Comparison of ENCODE assay signal across 21 mouse cellular contexts in the genomic region with DNA sequence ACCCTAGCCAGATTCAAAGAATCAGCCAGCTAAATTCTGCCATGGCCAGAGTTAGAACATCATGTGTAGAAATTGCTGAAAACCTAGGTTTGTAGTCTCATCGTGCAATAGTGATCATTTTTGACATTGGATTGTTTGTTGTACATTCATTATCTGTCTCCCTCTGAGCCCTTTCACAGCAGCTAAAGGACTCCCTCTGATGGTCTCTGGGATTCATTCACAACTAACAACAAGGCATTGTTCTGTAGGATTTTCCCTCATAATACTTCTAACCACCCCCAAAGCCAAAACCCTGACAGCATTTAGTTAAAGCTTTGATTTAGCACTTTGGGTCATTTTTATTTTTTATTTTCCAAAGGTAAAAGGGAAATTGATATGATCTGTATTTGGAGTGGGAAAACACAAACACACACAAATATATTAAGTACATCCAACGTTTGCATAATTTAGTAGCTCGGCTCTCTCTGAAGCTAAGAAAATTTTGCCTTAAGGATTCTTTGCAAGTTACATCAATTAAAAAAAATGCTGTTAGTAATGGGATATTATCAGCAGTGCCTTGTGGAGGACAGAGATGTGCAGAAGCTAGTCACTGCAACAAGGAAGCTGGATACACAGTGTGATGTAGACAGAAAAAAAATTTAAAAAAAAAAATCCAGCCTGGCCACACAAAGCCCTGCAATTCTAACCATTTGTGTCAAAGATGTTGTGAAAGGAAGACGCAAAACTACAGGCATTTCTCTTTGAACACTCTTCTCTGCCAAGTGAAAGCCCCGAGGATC.
DNase-seq lines count a peak whose midpoint lies in the region; ATAC-seq lines count a peak whose summit lies in the region.
"Had no signal": no experiment of that assay in that cellular context is flagged by ENCODE, and none has a peak within 500 bp of the region (broad histone marks: within the 10 kb centered on the region; RNA-seq: fewer than 3 reads in every experiment).

No protein-coding gene starts in this region.

- no peak overlapping the region for H3K4me3 ChIP-seq in hindbrain, embryonic 14.5 days (replicated peaks; ENCODE audit: low read length)
- H3K4me3 ChIP-seq in midbrain, embryonic 15.5 days: no peak overlapping the region
- H3K4me3 ChIP-seq: embryonic facial prominence, embryonic 12.5 days; heart, embryonic 12.5 days; limb, embryonic 15.5 days; neural tube, embryonic 12.5 days had no signal

- H3K27ac ChIP-seq in hindbrain, embryonic 14.5 days: peak overlapping the region; percentile 59
- H3K27ac ChIP-seq in midbrain, embryonic 15.5 days: peak overlapping the region; percentile 54
- H3K27ac ChIP-seq: embryonic facial prominence, embryonic 12.5 days; limb, embryonic 15.5 days; neural tube, embryonic 12.5 days had no signal

- H3K36me3 ChIP-seq in hindbrain, embryonic 14.5 days (replicated peaks; ENCODE audit: control insufficient read depth, insufficient read depth): no peaks in the 10 kb centered on the region
- no peaks in the 10 kb centered on the region for H3K36me3 ChIP-seq in midbrain, embryonic 15.5 days (replicated peaks)
- H3K36me3 ChIP-seq: embryonic facial prominence, embryonic 12.5 days; G1E; heart, embryonic 12.5 days; limb, embryonic 15.5 days; neural tube, embryonic 12.5 days had no signal

- no peak overlapping the region for H3K4me2 ChIP-seq in hindbrain, embryonic 14.5 days (replicated peaks)
- no peak overlapping the region for H3K4me2 ChIP-seq in midbrain, embryonic 15.5 days
- H3K4me2 ChIP-seq: embryonic facial prominence, embryonic 12.5 days; heart, embryonic 12.5 days; limb, embryonic 15.5 days; neural tube, embryonic 12.5 days had no signal

- H3K4me1 ChIP-seq in hindbrain, embryonic 14.5 days (replicated peaks; ENCODE audit: control insufficient read depth, insufficient read depth, low read length): peaks cover 2% of the 10 kb centered on the region; the same call in 1 of the 2 replicates
- H3K4me1 ChIP-seq in midbrain, embryonic 15.5 days: no peaks in the 10 kb centered on the region
- H3K4me1 ChIP-seq: embryonic facial prominence, embryonic 12.5 days; heart, embryonic 12.5 days; limb, embryonic 15.5 days; neural tube, embryonic 12.5 days had no signal

- H3K9me3 ChIP-seq in hindbrain, embryonic 14.5 days (ENCODE audit: control insufficient read depth, low read length): no peaks in the 10 kb centered on the region
- H3K9me3 ChIP-seq in midbrain, embryonic 15.5 days: no peaks in the 10 kb centered on the region
- H3K9me3 ChIP-seq: embryonic facial prominence, embryonic 12.5 days; G1E; heart, embryonic 12.5 days; limb, embryonic 15.5 days; neural tube, embryonic 12.5 days had no signal

- peak; percentile 18 for DNase-seq in embryo, embryonic 10.5 days (ENCODE audit: low spot score)
- DNase-seq in embryo, embryonic 9.5 days (ENCODE audit: extremely low spot score): no peak
- peak; percentile 9 for DNase-seq in brain, adult 2 months (ENCODE audit: low read depth, low spot score)
- peak; percentile 38 for DNase-seq in hindbrain, embryonic 14.5 days (ENCODE audit: low spot score)
- DNase-seq in neural tube, embryonic 10.5 days (ENCODE audit: extremely low spot score, low spot score): no peak
- no peak for DNase-seq in heart, adult 11 months
- DNase-seq: cerebellum, adult 11 months; cerebellum, postnatal 14 days; kidney, postnatal 10 days; liver, postnatal 0 days; right cerebral cortex, postnatal 14 days; thymus, postnatal 14 days had no signal

- no peak for ATAC-seq in hindbrain, embryonic 14.5 days (ENCODE audit: low FRiP score)
- ATAC-seq in midbrain, embryonic 15.5 days (replicated peaks): peak; percentile 76
- ATAC-seq in monocyte, adult 5-6 weeks (replicated peaks; ENCODE audit: insufficient number of reproducible peaks, low FRiP score, low TSS enrichment, poor library complexity, severe bottlenecking): no peak
- ATAC-seq: CD4-positive, CD25-positive, alpha-beta regulatory T cell, adult 4 months; intestine, embryonic 16.5 days; liver, postnatal 0 days had no signal

- 31% methylated on average over 5 of the region's 5 CpGs for WGBS in hindbrain, embryonic 14.5 days
- WGBS in midbrain, embryonic 15.5 days: 38% methylated on average over 5 of the region's 5 CpGs

- no peak overlapping the region for H3K9ac ChIP-seq in hindbrain, embryonic 14.5 days
- H3K9ac ChIP-seq in midbrain, embryonic 15.5 days: no peak overlapping the region
- H3K9ac ChIP-seq: embryonic facial prominence, embryonic 12.5 days; heart, embryonic 12.5 days; limb, embryonic 15.5 days; liver, postnatal 0 days; neural tube, embryonic 12.5 days had no signal

- no peaks in the 10 kb centered on the region for H3K27me3 ChIP-seq in hindbrain, embryonic 14.5 days (ENCODE audit: control insufficient read depth, insufficient read depth, low read length)
- H3K27me3 ChIP-seq in midbrain, embryonic 15.5 days (replicated peaks): no peaks in the 10 kb centered on the region
- H3K27me3 ChIP-seq: embryonic facial prominence, embryonic 12.5 days; heart, embryonic 12.5 days; limb, embryonic 15.5 days; neural tube, embryonic 12.5 days had no signal

Comparison
In these comparisons a context has a peak if more than half of its experiments do, and no peak if none do; other contexts are left out.
1. DNase-seq: peak in embryo, embryonic 10.5 days (single experiment), brain, adult 2 months (single experiment) and hindbrain, embryonic 14.5 days (single experiment); none in embryo, embryonic 9.5 days (single experiment), neural tube, embryonic 10.5 days (single experiment) and heart, adult 11 months (single experiment).